Mouse (Mus musculus): ENCODE results near the gene Hoxd3. TPM values are rescaled to one million over a fixed set of nuclear protein-coding genes. Genes with fewer than 3 reads are reported as not detected.

The Hoxd3 gene
- polyA plus RNA-seq, 1 experiment from 2014 or later: 0.08 TPM

DNA sequence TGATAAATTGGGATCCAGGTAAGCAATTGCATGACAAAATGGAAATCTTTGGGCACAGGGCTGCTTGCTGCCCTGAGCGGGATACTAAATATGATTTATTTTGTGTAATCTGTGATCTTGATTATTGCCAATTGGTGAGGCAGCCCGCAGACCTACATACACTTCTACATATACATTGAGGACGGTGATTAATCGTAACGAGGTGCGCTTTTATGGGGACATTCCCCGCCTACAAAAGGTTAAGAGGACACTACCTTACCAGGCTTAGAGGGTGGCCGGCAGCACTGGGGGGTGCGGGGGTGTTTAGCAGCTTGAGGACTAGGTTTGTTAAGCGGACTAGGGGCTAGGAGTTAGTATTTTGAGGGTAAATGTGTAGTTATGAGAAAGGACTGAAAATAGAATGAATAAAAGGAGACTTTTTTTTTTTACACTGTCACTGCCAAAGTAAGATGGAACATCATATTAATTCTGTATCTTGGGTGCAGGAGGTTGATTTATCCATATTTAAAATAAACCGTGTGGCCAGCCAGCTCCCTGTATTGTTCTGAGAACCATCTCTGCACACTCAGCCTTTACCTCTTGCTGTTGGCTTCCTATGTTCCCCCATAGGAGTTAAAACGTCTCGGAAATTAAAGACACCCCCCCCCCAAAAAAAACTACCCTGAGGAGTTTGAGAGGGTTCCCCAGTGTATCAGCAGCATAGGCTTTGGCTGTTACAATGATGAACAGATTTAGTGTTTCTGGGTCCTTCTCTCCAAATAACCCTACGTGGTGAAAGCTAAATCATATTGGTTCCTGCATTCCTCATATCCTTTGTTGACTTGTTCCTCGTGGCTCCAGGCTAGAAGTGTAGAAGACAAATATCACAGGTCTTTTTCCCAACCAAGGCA, 25.2 kb downstream of the Hoxd3 start:
- Histone ChIP-seq H3K4me3 (ENCODE audit: low read depth, low read length) (no peak overlapping the region), H3K4me1 (replicated peaks; ENCODE audit: control insufficient read depth, insufficient read depth, low read length) (peaks cover 5% of the 10 kb centered on the region; the same call in 1 of the 2 replicates), H3K9me3 (ENCODE audit: control insufficient read depth, low read length) (no peaks in the 10 kb centered on the region), H3K27me3 (ENCODE audit: control insufficient read depth, insufficient read depth, low read length) (peaks cover 98% of the 10 kb centered on the region), H3K36me3 (ENCODE audit: control insufficient read depth, insufficient read depth, low read length) (no peaks in the 10 kb centered on the region), H3K9ac (ENCODE audit: low read length) (no peak overlapping the region), H3K4me2 (ENCODE audit: low read depth, low read length, severe bottlenecking) (no peak overlapping the region), H3K27ac (ENCODE audit: low read depth, low read length) (no peak overlapping the region)
- DNase-seq (ENCODE audit: low spot score) (peak; percentile 48), ATAC-seq (replicated peaks; ENCODE audit: low FRiP score) (no peak)
- 2% methylated on average over 15 of the region's 15 CpGs for WGBS

DNA sequence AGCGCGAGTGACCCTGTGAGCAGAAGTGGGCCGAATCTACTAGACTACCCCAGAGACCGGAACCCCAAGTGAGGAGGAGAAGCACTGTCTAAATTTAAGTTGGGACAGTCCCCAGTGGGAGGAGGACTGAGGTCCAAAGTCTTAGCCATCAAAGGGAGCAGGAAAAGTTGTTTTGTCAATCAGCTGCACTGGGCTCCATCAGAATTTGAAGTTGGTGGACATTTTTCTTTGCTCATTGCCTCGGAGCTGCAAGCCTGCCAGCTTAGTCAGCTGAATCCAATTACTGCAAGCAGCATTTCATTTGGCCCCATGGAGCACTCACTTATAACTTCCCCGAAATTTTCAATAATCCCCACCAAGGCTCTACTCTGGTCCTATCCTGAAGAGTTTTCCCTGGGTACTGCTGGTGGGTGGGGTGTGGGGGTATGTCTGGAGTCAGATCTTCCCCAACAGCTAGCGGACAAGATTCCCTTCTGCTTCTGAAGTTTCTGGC, 25.9 kb downstream of the Hoxd3 start:
- DNase-seq (ENCODE audit: low spot score) (peak; percentile 52), ATAC-seq (replicated peaks; ENCODE audit: low FRiP score) (no peak)
- Histone ChIP-seq H3K9ac (ENCODE audit: low read length) (no peak overlapping the region), H3K4me1 (replicated peaks; ENCODE audit: control insufficient read depth, insufficient read depth, low read length) (peaks cover 5% of the 10 kb centered on the region; the same call in 1 of the 2 replicates), H3K36me3 (ENCODE audit: control insufficient read depth, insufficient read depth, low read length) (no peaks in the 10 kb centered on the region), H3K4me2 (ENCODE audit: low read depth, low read length, severe bottlenecking) (no peak overlapping the region), H3K4me3 (ENCODE audit: low read depth, low read length) (no peak overlapping the region), H3K27me3 (ENCODE audit: control insufficient read depth, insufficient read depth, low read length) (peaks cover 98% of the 10 kb centered on the region), H3K27ac (ENCODE audit: low read depth, low read length) (no peak overlapping the region), H3K9me3 (ENCODE audit: control insufficient read depth, low read length) (no peaks in the 10 kb centered on the region)
- WGBS: 3% methylated on average over 7 of the region's 7 CpGs

DNA sequence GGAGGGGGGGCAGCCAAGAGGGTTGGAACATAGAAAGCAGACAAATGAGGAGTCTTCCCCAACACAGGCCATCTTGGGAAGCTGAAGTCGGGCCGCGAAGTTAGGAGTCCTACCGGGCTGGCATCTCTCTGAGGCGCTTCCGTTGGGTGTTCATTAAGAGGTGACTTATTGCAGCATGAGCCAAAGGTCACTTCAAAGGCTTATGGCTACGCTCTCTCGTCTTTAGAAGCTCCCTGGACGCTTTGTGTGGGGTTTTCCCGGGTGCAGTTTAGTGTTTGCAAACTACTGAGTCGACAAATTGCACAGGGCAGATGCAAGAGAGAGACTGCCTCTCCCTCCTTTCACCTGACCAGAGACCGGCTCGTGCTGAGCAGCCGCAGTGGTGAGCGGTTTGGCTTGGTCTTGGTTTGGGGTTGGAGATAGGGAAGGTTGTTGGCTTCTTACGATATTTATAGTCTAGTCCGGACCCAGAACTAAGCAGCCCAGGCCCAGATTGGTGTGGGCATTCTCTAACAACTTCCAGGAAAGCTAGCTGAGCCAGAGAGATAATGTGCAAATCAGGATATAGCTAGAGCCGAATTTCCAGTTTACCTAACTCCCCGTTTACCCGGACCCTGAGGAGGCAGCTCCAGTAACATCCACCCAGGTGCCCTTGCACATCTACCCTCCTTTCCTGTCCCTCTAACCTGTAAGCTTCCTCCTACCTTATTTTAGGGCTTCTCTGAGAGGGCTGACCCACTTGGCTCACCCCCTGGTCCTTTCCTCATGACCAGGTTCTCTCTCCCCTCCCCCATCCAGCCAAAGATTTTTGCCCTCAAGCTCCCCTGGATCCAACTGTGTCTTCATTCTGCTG, 27.1 kb downstream of the Hoxd3 start:
- under 1% methylated on average over 20 of the region's 20 CpGs for WGBS
- Histone ChIP-seq H3K9ac (ENCODE audit: low read length) (no peak overlapping the region), H3K27ac (ENCODE audit: low read depth, low read length) (no peak overlapping the region), H3K9me3 (ENCODE audit: control insufficient read depth, low read length) (no peaks in the 10 kb centered on the region), H3K4me1 (replicated peaks; ENCODE audit: control insufficient read depth, insufficient read depth, low read length) (peaks cover 5% of the 10 kb centered on the region; the same call in 1 of the 2 replicates), H3K27me3 (ENCODE audit: control insufficient read depth, insufficient read depth, low read length) (peaks cover 97% of the 10 kb centered on the region), H3K36me3 (ENCODE audit: control insufficient read depth, insufficient read depth, low read length) (no peaks in the 10 kb centered on the region), H3K4me3 (ENCODE audit: low read depth, low read length) (no peak overlapping the region), H3K4me2 (ENCODE audit: low read depth, low read length, severe bottlenecking) (no peak overlapping the region)
- ATAC-seq (replicated peaks; ENCODE audit: low FRiP score) (no peak), DNase-seq (ENCODE audit: low spot score) (peak; percentile 51)

DNA sequence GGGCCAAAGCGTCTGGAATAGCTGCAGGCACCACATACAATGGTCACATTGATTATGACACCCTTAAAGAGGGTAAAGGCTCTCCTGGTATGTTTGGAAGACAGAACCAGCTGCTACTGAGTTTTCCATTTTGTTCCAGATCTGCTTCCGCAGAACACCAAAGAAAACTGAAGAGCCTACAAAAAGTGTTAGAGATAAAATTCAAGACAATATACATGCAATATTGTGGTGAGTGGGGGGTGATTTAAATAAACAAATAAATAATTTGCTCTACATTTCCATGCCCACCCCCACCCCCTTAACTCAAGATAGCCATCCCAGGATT, 27.7 kb downstream of the Hoxd3 start:
- Histone ChIP-seq H3K36me3 (ENCODE audit: control insufficient read depth, insufficient read depth, low read length) (no peaks in the 10 kb centered on the region), H3K4me3 (ENCODE audit: low read depth, low read length) (no peak overlapping the region), H3K9ac (ENCODE audit: low read length) (no peak overlapping the region), H3K4me1 (replicated peaks; ENCODE audit: control insufficient read depth, insufficient read depth, low read length) (peaks cover 5% of the 10 kb centered on the region; the same call in 1 of the 2 replicates), H3K27ac (ENCODE audit: low read depth, low read length) (no peak overlapping the region), H3K27me3 (ENCODE audit: control insufficient read depth, insufficient read depth, low read length) (peaks cover 98% of the 10 kb centered on the region), H3K9me3 (ENCODE audit: control insufficient read depth, low read length) (no peaks in the 10 kb centered on the region), H3K4me2 (ENCODE audit: low read depth, low read length, severe bottlenecking) (no peak overlapping the region)
- 3% methylated on average over 2 of the region's 2 CpGs for WGBS
- DNase-seq (ENCODE audit: low spot score) (no peak), ATAC-seq (replicated peaks; ENCODE audit: low FRiP score) (no peak)

DNA sequence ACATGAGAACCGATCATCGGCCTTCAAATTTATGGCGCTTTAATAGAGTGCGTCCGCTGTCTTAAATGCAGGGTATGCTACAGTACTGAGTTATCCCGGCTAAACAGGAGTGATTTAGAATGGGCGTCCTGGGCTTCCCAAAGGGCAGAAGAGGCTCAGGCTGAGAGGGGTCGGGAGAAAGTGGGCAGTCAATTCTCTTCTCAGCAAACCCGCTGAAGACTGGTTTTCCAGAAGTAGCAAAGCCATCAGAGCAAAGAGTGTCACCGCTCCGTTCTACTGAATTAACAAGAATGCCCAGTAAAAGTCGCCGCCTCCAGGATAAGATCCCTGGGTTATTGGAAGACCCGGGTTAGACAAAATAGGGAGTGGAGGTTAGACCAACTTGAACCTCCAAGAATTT, 28.1 kb downstream of the Hoxd3 start:
- H3K4me3 ChIP-seq (ENCODE audit: low read depth, low read length): no peak overlapping the region
- no peak for ATAC-seq (replicated peaks; ENCODE audit: low FRiP score)
- DNase-seq (ENCODE audit: low spot score): no peak
- WGBS: 2% methylated on average over 14 of the region's 14 CpGs
- H3K4me1 ChIP-seq (replicated peaks; ENCODE audit: control insufficient read depth, insufficient read depth, low read length): peaks cover 5% of the 10 kb centered on the region; the same call in 1 of the 2 replicates
- no peaks in the 10 kb centered on the region for H3K9me3 ChIP-seq (ENCODE audit: control insufficient read depth, low read length)
- no peak overlapping the region for H3K27ac ChIP-seq (ENCODE audit: low read depth, low read length)
- H3K27me3 ChIP-seq (ENCODE audit: control insufficient read depth, insufficient read depth, low read length): peaks cover 98% of the 10 kb centered on the region
- no peaks in the 10 kb centered on the region for H3K36me3 ChIP-seq (ENCODE audit: control insufficient read depth, insufficient read depth, low read length)
- H3K4me2 ChIP-seq (ENCODE audit: low read depth, low read length, severe bottlenecking): no peak overlapping the region
- H3K9ac ChIP-seq (ENCODE audit: low read length): no peak overlapping the region

DNA sequence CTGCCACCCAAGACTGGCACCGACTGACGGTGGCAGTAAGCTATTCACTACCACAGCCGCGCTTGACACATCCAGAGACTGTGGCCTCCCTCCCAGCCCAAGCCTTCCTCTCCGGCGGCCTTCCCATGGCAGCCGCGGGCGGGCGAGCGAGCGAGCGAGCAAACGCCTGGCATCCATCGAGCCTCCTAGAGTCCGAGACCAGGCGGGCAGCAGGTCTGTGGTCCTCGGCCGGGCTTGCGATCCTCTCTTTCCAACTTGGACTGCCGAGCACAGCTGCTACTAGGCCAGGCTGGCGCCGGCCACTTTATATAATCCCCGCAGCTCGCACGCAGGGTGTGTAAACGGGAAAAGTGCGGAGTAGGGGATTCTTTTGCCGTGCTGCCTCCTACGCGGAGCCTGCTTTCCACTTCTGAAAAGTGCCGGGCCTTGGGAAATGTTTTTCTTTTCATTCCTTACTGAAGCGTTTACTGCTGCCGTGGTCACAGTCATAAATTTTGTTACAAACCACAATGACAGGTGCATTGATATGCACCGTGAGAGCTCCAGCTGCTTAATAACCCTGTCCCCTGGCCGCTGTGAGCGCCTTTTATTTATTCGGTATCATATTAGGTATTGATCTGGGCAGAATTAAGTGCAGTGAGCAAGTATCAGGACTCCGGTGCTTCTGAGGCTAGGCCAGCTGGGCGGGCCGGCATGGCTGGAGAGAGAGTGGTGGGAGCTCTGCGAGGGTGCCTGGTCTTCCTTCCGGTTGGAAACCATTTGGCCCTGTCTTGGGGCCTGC, 28.8 kb downstream of the Hoxd3 start:
- Histone ChIP-seq H3K36me3 (ENCODE audit: control insufficient read depth, insufficient read depth, low read length) (no peaks in the 10 kb centered on the region), H3K4me3 (ENCODE audit: low read depth, low read length) (no peak overlapping the region), H3K27me3 (ENCODE audit: control insufficient read depth, insufficient read depth, low read length) (peaks cover 98% of the 10 kb centered on the region), H3K4me1 (replicated peaks; ENCODE audit: control insufficient read depth, insufficient read depth, low read length) (peaks cover 5% of the 10 kb centered on the region; the same call in 1 of the 2 replicates), H3K9ac (ENCODE audit: low read length) (no peak overlapping the region), H3K4me2 (ENCODE audit: low read depth, low read length, severe bottlenecking) (no peak overlapping the region), H3K9me3 (ENCODE audit: control insufficient read depth, low read length) (no peaks in the 10 kb centered on the region), H3K27ac (ENCODE audit: low read depth, low read length) (no peak overlapping the region)
- WGBS: under 1% methylated on average over 43 of the region's 43 CpGs
- peak; percentile 64 for DNase-seq (ENCODE audit: low spot score)
- ATAC-seq (replicated peaks; ENCODE audit: low FRiP score): no peak

DNA sequence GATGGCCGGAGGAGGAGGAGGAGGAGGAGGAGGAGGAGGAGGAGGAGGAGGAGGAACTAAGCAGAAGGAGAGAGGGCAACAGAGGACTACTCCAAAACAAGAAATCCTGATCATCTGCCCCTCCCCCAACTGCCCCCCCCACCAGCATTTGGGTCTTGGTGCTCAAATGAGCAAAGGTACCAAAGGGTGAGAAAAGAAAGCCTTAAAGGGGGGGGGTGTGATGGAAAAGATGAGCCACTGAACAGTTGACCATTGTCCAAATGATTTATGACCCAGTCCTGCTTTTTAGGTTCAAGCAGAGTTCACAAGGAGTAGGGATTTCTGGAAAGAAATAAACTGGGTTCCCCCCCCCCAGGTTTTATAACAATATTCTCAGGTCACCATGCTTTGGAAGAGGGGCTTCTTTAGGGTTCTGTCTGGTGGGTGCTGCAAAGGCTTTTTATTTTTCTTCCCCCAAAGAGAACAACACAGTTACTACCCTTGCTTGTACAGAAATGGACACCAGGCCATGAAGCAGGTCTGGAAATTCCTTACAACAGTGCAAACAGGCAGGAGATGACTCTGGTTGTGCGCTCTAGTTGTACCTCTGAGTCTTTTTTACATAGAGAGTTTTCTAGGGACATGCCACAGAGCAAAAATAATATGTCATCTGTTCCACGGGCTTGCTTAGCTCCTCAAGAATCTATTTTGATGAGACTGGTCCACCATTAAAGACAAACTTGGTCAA, 29.7 kb downstream of the Hoxd3 start:
- DNase-seq (ENCODE audit: low spot score): peak; percentile 46
- no peak overlapping the region for H3K27ac ChIP-seq (ENCODE audit: low read depth, low read length)
- no peaks in the 10 kb centered on the region for H3K4me1 ChIP-seq (replicated peaks; ENCODE audit: control insufficient read depth, insufficient read depth, low read length)
- peaks cover 98% of the 10 kb centered on the region for H3K27me3 ChIP-seq (ENCODE audit: control insufficient read depth, insufficient read depth, low read length)
- no peak overlapping the region for H3K4me3 ChIP-seq (ENCODE audit: low read depth, low read length)
- H3K36me3 ChIP-seq (ENCODE audit: control insufficient read depth, insufficient read depth, low read length): no peaks in the 10 kb centered on the region
- no peak for ATAC-seq (replicated peaks; ENCODE audit: low FRiP score)
- 24% methylated on average over 2 of the region's 3 CpGs for WGBS
- no peak overlapping the region for H3K4me2 ChIP-seq (ENCODE audit: low read depth, low read length, severe bottlenecking)
- no peak overlapping the region for H3K9ac ChIP-seq (ENCODE audit: low read length)
- H3K9me3 ChIP-seq (ENCODE audit: control insufficient read depth, low read length): no peaks in the 10 kb centered on the region

DNA sequence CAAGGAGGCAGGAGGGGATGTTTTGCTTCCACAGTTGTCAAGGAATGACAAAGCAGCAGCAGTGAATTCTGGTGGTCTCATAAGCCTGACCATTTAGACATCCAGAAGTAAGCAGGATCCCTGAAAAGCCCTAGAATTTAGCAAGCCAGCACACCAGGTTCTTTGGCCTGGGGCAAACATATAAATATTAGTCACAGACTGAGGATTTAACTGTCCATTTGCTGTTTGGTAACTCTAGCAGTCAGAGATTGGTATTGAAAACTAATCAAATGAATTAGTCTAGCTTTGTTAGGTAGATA, 30.2 kb downstream of the Hoxd3 start:
- Histone ChIP-seq H3K27ac (ENCODE audit: low read depth, low read length) (no peak overlapping the region), H3K36me3 (ENCODE audit: control insufficient read depth, insufficient read depth, low read length) (no peaks in the 10 kb centered on the region), H3K27me3 (ENCODE audit: control insufficient read depth, insufficient read depth, low read length) (peaks cover 98% of the 10 kb centered on the region), H3K4me3 (ENCODE audit: low read depth, low read length) (no peak overlapping the region), H3K4me1 (replicated peaks; ENCODE audit: control insufficient read depth, insufficient read depth, low read length) (no peaks in the 10 kb centered on the region), H3K4me2 (ENCODE audit: low read depth, low read length, severe bottlenecking) (no peak overlapping the region), H3K9ac (ENCODE audit: low read length) (no peak overlapping the region), H3K9me3 (ENCODE audit: control insufficient read depth, low read length) (no peaks in the 10 kb centered on the region)
- no peak for ATAC-seq (replicated peaks; ENCODE audit: low FRiP score)
- DNase-seq (ENCODE audit: low spot score): no peak

Measured in forebrain, embryonic 11.5 days (tissue).